Mouse (Mus musculus) spleen, postnatal 36 days (tissue): Measurements from ENCODE around the gene Nup153.

Experiments used
- DNase-seq, 2 experiments: peaks; one replicate each; pipeline ENCODE4 v3.0.0; 2022; ENCODE audit warnings: low spot score in 2 of 2, mixed read lengths in 1 of 2

Gene Nup153

DNA sequence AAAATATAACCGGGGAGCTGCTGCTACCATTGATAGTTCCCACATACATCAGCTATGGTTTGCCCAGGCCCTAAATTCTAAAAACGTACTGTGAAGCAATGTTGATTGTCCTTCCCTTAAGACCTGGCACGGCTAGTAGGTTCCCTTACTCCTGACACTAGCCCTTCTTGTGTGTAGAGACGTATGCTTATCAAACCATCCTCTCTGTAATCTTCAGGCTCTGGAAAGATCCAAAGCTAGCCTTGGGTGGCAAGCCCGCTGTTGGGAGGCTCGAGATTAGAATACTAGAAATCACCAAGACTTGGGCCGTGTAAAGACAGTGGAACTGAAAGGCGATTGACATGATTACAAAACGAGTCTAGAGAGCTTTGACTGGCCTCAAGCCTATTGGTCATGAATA lies 57.2 kb downstream of the Nup153 start:
- no peak for DNase-seq

DNA sequence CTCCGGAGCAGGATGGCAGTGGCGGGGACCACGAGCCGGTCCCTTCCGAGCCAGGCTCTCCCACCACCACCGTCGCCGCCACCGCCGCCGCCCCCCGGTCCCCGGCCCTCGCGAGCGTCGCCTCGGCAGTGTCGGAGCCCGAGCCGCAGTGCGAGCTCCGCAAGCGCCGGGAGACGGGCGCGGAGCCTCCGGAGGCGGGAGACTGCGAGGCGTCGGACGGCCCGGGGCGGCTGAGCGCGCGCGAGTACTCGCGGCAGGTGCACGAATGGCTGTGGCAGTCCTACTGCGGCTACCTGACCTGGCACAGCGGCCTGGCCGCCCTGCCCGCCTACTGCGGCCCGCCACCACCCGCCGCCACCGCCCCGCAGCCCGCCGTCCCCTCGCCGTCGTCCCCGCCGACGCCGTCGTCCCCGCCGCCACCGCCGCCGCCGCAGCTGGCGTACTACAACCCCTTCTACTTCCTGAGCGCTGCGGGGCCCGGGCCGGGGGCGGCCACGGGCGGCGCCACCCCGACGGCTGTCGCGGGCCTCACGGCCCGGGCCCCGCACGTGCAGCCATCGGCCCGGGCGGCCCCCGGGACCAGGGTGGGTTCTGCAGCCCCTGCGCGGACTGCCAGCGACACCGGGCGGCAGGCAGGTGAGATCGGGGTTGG lies 58.0 kb downstream of the Nup153 start:
- peak; percentile 17 to 22 for DNase-seq

DNA sequence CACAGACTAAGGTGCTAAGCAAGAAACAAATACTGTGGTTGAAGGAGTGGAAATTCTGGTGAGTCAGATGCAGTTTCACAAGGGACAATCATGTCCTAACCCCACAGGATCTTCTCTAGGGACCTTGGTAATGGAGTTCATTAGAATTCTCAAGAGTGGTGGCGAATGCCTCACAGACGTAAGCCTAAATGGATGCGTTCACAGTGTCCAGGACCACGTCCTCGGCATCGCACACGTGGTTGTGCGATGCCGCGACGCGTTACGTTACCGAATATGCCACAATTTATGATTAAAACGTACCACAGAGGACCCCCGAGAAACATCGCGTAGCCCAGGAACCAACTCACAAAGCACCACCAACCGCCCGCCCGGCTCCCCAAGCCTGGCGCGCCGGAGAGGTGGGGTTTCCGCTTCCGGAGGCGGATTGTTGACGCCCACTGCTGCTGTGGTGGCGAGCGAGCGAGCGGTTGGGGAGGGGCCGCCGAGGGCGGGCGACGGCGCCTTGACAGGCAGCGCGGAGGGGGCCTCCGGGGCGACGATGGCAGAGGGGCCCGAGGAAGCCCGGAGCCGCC lies 58.6 kb downstream of the Nup153 start, which contains the start of gene Fam8a1:
Gene Fam8a1, plus strand, starts transcription at position 475 of the 572 bp plus-strand sequence.
- DNase-seq: peak; percentile 85 to 89

DNA sequence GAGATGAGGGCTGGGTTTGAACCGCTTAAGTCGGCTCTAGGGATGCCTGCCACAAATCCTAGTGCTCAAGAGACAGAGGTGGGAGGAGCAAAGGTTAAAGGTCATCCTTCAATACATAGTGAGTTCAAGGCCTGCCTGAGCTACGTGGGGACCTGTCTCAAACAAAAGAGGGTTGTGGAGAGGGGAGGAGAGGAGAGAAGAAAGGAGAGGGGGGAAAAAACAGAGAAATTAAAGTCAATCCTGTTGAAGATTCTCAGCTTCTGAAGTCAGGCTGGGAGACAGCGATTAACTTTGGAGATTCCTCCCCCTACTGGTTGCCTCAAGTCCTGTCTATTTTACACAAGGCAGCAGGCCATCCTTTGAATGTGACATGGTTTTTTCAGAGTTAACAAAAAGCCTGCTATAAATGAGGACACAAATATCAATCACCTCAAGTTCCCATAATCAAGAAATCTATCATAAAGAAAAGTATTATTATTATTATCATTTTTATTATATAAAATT lies 64.2 kb downstream of the Nup153 start:
- DNase-seq: peak in 1 of 2 experiments; percentile 16

DNA sequence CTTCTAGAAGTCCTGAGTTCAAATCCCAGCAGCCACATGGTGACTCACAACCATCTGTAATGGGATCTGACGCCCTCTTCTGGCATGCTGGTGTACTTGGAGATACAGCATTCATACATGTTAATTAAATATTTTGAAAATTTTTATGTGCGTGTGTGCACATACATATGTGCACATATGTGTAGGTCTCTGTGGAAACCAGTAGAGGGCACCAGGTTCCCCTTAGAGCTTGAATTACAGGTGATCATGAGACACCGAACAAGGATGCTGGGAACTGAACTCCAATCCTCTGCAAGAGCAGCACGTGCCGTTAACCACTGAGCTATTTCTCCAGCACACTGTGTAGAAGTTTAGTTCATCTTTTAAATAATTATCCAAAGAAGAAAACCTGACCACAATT lies 68.5 kb downstream of the Nup153 start:
- DNase-seq: no peak

DNA sequence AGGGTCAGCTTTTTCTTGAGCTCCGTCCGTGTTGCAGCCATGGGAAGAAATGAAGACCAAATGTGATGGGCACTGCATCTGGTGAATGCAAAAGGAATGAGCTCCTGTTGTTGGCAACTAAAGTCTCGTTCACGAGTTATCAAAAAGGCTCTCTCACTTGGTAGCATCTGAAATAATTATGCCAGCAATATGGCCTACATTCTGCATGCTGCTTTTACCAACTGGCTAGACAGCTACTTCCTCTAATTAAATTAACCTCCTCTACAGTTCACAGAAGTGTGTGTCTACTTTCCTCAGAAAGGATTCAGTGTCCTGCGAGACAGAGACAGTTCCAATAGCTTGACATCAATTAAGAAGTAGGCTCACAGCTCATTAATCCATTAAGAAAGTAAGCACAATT lies 73.2 kb downstream of the Nup153 start:
- no peak for DNase-seq

DNA sequence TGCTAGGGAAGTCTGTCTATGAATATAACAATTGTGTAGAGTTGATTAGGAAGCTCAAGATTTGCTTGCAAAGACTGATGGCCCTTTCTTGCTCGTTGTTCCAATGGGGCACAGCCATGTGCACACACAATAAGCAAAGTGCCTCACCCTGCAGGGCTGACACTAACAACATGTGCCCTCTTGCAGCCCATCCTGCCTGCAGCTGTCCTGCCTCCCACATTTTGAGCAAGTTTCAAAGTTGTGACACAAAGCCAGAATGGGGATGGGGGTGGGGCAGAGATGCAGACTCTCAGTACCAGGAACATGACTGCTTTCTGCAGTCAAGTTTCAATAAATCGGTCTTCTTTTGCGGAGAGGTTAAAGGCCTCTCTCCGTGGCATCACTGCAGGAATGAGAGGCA lies 74.1 kb downstream of the Nup153 start:
- DNase-seq: no peak

DNA sequence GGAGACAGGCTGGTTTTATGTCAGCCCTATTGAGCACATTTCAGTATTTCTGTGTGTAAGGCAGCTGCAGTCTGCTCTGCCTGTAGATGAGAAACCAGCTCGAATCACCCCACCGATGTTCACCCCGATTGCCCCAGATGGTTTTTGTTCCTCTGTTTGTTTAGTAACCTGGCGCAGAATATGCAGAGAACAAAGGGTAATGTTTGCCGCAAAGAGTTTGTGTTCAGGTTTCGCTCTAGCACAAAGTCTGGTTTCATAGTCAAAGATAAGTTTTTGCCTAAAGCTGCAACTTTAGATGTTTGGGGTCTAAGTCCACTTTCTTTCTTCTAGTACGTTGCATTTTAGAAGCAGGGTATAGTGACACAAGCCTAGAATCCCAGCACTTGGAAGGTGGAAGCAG lies 75.1 kb downstream of the Nup153 start:
- DNase-seq: no peak

DNA sequence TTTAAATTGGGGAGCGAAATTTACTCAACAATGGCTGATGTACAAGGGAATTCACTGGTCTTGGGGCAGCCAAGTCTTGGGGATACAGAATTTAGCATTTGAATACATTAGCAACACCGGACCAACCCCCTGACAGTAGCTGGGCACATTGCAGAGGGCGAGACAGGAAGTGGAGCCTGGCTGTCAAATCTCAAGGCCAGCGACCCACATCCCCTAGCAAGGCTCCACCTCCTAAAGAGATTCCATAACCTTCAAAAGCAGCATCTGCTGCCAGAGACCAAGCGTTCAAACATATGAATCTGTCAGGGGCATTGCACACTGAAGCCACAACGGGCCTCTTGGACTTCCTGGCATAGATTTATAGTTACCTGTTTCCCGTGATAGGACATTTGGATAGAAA lies 75.9 kb downstream of the Nup153 start:
- DNase-seq: no peak

DNA sequence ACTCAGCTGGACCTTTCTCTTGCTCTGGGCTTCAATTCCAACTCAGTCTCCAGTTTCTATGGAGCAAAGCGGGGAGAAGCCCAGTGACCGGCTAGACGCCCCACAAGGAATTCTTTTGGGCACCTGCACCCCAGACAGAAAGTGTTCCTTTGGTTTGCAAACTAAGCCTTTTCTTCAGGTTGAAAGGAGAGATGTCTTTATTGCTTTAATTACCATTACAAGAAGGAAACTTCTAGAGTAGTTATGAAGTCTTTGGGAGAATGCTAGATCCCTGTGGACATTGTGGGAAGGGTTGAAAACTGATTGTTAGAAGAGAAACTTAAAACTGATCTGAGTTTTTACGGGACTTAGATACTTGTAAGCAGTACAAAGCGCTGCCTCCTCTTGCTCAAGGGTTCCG lies 82.3 kb downstream of the Nup153 start:
- DNase-seq: no peak

DNA sequence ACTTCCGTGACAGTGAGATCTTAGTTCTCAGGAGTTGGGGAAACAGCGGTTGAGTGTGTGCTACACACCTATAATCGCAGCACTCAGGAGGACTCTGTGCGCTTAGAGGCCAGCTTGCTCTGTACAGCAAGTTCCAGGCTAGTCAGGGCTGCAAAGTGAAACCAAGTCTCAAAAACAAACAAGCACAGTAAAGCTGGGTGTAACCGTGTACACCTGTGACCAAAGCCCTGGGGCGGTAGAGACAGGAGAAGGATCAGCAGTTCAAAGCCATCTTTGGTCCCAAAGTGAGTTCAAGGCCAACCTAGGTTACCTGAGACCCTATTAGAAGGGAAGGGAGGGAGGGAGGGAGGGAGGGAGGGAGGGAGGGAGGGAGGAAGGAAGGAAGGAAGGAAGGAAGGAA lies 83.6 kb downstream of the Nup153 start:
- no peak for DNase-seq

DNA sequence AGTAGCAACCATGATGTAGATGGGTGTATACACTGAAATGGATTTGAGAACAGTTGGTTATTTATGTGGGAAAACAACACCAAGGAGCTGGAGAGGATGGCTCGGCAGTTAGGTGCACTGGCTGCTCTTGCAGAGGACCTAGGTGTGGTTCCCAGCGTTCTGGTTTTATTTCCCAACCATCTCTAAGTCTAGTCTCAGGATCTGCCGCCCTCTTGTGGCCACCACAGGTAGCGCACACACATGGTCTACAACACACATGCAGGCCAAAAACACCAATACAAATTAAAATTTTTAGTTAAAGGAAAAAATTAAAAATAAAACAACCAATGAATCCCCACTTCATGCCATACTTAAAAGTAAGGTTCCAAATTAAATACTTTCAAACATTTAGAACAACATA lies 85.4 kb downstream of the Nup153 start:
- no peak for DNase-seq

DNA sequence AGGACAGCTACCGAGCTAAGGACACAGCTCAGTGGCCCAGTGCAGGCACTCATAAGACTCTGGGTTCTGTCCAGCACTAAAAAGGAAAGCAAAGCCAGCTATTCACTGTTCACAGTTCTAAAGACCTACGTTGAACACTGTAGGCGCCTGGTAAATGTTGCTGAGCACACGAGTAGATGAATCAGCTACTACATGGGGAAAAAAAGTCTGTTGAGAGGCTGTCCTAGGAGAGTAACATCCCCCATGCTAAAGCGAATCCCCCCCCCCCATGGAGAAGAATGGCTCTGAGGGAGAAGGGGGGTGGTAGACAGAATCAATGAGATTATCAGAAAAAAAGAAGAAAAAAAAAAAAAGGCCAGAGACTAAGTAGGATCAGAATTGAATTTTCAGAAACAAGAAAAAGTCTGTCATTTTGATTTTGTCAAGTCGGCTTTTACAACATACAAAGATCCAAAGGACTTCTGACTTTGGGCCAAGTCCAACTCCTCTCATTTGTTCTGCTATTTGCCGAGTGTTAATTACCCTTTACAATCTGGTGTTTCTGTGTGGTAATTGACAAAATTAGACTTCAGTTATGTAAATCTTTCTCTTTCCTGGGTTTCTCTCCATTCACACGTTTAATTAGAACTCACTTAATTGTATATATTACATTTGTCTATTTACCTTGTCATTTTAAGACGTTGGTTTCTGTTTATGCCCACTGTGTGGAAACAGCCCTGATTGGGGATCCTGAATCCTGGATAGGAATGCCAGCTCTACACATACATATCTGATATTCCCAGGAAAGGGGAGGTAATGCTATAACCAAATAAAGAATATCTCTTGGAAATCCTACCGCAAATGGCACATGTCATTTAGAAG lies 86.9 kb downstream of the Nup153 start:
- no peak for DNase-seq

DNA sequence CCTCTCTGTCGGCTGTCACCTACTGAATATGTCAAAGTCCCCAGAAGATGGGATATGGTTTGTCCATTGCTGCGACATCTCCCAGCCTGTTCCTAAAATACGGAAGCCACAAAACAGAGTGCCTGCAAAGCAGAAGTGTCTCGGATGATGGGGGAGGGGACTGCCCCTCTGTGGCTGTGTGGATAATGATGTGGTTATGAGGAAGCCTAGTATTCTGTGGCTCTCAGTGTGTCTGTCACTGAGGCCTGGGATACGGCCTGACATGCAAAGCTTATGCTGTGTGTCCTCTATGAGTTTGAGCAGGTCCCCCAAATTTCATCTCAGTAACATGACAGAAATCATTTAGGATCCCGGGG lies 93.6 kb downstream of the Nup153 start:
- peak; percentile 29 to 38 for DNase-seq

DNA sequence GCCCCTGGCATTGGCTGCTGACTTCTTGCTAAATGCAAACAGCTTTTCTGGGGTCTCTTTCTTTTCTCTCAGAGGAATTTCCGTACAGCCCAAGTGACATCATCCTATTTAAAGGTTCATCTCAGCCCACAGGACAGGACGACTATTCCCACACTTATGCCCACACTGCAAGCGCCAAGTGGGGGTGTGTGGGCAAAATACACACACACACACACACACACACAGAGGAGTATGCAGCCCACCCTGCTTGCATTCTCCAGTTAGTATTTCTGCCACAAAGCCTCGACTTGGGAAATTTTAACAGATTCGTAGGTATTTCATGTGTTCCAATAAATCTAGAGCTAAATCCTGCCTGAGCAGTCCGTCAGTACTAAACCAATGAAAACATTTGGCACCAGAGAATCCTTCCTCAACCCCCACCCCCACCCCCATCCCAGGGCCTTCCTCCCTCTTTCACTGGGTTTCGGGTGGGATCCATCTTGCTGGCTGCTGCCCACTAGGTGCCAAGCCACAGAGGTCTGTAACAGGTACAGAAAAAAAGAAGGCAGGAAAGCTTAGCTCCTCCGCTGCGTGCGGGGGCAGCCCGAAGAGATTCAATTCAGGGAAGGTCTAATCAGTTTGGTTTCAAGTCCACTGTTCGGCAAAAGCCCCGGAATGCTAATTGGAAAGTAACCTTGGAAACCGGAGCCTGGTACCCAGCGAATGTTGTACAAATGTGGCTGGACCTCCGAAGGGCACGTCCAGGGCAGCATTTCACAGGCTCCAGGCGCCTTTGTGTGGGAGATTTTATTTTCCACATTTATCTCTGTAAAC lies 94.2 kb downstream of the Nup153 start:
- DNase-seq: no peak

DNA sequence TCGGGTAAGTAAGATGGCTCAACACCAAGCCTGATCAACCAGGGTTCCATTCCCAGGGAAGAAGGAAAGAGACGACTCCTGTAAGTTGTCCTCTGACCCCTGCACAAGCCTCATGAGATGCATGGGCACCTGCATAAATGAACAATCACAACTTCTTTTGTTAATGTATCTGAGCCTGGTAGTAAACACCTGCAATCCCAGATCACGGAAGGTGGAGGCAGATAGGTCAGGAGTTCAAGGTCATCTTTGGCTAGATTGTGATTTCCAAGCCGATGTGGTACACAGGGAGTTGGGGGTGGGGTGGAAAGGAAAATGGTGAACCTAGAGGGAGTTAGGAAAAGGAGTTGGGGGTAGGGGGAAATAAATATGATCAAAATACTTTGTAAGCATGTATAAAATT lies 94.9 kb downstream of the Nup153 start:
- DNase-seq: no peak
